Mouse (Mus musculus) intestine, embryonic 16.5 days (tissue): ENCODE data around the gene Odc1. TPM values are rescaled to one million over a fixed set of nuclear protein-coding genes. Genes with fewer than 3 reads are reported as not detected.
"Not testable (repeated sequence)": the region's sequence is repeated elsewhere in the genome, so short reads cannot be mapped to it uniquely, and the experiment has no call there.

Experiments used
- ATAC-seq: fragments of 200-750 bp; cut with Nextera tagmentation; 2 replicates; pipeline ENCODE4 v1.8.0; 2017; ENCODE audit warnings: moderate TSS enrichment, moderate library complexity
- H3K27ac ChIP-seq: fragments of 300-500 bp; sonication (generic); 2 replicates; pipeline ENCODE4 v1.5.1; 2014; ENCODE audit warnings: mild to moderate bottlenecking, low read length
- H3K27me3 ChIP-seq: fragments of 300-500 bp; sonication (generic); replicated peaks from 2 replicates; pipeline ENCODE4 v1.6.1; 2014; ENCODE audit warnings: low read length, control low read depth, mixed read lengths; ENCODE audit not compliant: control insufficient read depth, insufficient read depth
- H3K36me3 ChIP-seq: fragments of 300-500 bp; sonication (generic); 2 replicates; pipeline ENCODE4 v1.6.1; 2014; ENCODE audit warnings: low read length, control low read depth; ENCODE audit not compliant: control insufficient read depth, insufficient read depth
- H3K4me1 ChIP-seq: fragments of 300-500 bp; sonication (generic); 2 replicates; pipeline ENCODE4 v1.6.1; 2014; ENCODE audit warnings: low read length, control low read depth, mixed read lengths; ENCODE audit not compliant: control insufficient read depth, insufficient read depth
- H3K4me2 ChIP-seq: fragments of 300-500 bp; sonication (generic); 2 replicates; pipeline ENCODE4 v1.6.1; 2014; ENCODE audit warnings: low read depth, low read length, control low read depth
- H3K4me3 ChIP-seq: fragments of 300-500 bp; sonication (generic); 2 replicates; pipeline ENCODE4 v1.5.1; 2014; ENCODE audit warnings: mild to moderate bottlenecking, low read length
- H3K9ac ChIP-seq: fragments of 300-500 bp; sonication (generic); 2 replicates; pipeline ENCODE4 v1.6.1; 2014; ENCODE audit warnings: low read depth, low read length
- H3K9me3 ChIP-seq: fragments of 300-500 bp; sonication (generic); 2 replicates; pipeline ENCODE4 v1.6.1; 2016; ENCODE audit warnings: low read length, control low read depth; ENCODE audit not compliant: control insufficient read depth
- WGBS: fragments of 180-500 bp; shearing (Covaris S2); extraction: QIAGEN DNeasy Blood & Tissue Kit; methylation state at CpG from one replicate; pipeline ENCODE4 v1.1.7; 2014; 5-methylcytosine and 5-hydroxymethylcytosine counted together
- polyA plus RNA-seq: library from polyadenylated mRNA; unstranded; fragments of >200 nt; fragmentation: Nextera tagmentation; extraction: Ambion mirVana; gene quantifications from 2 replicates; pipeline ENCODE4 v1.2.1, GENCODE M21; 2015

Odc1 gene
- polyA plus RNA-seq, 1 experiment from 2014 or later: 176 TPM

DNA sequence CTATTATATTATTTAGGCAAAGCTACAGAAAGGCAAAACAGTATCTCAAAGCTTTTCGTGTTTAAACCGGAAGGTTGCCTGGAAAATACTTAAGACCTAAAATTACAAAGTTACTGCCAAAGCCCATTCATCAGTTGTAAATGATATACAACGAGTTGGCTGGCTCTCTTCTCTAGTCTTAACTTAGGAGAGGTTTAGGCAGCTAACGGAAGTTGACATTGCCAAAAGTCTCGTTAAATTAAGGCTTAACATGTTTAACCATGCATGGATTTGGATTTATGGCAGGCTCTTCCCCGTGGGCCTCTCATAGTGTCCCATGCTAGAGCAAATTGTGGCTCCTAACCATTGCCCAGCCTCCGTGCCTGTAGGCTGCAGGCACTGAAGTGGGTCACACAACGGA lies 1.3 kb downstream of the Odc1 start:
- peaks cover 5% of the 10 kb centered on the region for H3K4me1 ChIP-seq
- H3K36me3 ChIP-seq: peaks cover 2% of the 10 kb centered on the region
- peak overlapping the region; percentile 90 for H3K4me2 ChIP-seq
- peak overlapping the region; percentile 89 for H3K4me3 ChIP-seq
- ATAC-seq: no peak
- no peaks in the 10 kb centered on the region for H3K27me3 ChIP-seq
- peak overlapping the region; percentile 62 for H3K9ac ChIP-seq
- H3K9me3 ChIP-seq: no peaks in the 10 kb centered on the region
- WGBS: 2% methylated on average over 8 of the region's 8 CpGs
- H3K27ac ChIP-seq: no peak overlapping the region

DNA sequence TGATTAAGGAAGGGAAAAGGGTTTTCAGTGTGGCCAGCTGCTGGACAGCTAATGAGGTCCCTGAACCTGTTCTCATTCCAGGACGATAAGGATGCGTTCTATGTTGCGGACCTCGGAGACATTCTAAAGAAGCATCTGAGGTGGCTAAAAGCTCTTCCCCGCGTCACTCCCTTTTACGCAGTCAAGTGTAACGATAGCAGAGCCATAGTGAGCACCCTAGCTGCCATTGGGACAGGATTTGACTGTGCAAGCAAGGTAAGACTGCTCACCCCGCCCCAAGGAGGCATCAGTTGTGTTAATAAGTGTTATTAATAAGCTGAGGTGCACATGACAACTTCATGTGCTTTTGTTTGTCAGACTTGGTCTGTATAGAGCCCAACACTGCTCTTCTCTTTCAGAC lies 3.0 kb downstream of the Odc1 start:
- not testable (repeated sequence) for H3K4me2 ChIP-seq, H3K27ac ChIP-seq, ATAC-seq

GRCm38 (mm10) chr12:17548505-17548904 lies 3.9 kb downstream of the Odc1 start:
- peaks cover 2% of the 10 kb centered on the region for H3K36me3 ChIP-seq
- H3K9ac ChIP-seq: no peak overlapping the region
- WGBS: 69% methylated on average over 5 of the region's 5 CpGs
- H3K4me3 ChIP-seq: no peak overlapping the region
- no peak for ATAC-seq
- H3K9me3 ChIP-seq: no peaks in the 10 kb centered on the region
- no peaks in the 10 kb centered on the region for H3K27me3 ChIP-seq
- H3K4me1 ChIP-seq: peaks cover 5% of the 10 kb centered on the region
- H3K4me2 ChIP-seq: no peak overlapping the region
- H3K27ac ChIP-seq: no peak overlapping the region

More for the DNA sequence above, 3.0 kb downstream of the Odc1 start:
- not testable (repeated sequence) for H3K9ac ChIP-seq, H3K4me3 ChIP-seq, H3K4me1 ChIP-seq, H3K27me3 ChIP-seq, H3K9me3 ChIP-seq, H3K36me3 ChIP-seq
- 95% methylated on average over 9 of the region's 9 CpGs for WGBS

DNA sequence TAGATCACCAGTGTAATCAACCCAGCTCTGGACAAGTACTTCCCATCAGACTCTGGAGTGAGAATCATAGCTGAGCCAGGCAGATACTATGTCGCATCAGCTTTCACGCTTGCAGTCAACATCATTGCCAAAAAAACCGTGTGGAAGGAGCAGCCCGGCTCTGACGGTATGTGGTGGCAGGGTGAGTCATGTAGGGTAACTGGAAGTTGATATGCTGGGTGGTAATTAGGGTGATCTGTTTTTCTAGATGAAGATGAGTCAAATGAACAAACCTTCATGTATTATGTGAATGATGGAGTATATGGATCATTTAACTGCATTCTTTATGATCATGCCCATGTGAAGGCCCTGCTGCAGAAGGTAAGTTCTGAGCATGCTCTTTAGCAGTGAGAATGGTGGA lies 4.8 kb downstream of the Odc1 start:
- not testable (repeated sequence) for ATAC-seq

DNA sequence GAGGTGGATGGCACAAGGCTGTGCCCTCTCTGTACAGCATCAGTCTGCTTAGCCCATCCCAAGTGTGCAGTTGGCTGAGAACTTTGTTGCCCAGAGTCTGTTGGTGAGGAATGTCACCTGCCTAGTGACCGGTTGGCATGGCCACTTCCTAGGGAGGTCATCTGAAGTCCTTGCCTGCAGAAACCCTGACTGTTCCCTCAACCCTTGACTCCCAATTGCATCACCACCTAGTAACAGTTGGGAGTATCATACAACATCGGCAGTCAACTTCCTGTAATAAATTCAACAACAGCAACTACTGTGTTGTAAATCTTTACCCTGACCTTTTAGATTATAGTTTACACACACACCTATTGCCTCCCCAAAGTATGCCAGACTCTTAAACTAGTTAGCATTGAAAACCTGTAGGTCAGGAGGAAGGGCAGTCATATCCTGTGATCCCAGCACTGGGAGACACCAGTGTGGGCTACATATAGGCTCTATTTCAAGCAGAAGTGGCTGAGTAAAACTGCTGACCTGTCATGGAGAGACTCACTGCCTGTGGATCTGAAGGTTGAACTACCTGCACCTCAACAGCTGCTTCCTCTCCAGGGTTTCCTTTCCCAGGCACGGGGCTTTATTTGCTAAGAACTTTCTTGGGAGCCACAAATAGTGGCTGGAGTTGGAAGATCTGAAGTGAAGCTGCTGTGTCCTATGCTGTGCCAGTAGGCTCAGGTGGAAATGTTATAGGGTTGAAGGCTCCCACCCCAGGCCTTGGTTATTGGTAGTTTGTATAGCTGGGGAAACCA lies 6.8 kb downstream of the Odc1 start:
- WGBS: 57% methylated on average over 3 of the region's 3 CpGs
- ATAC-seq: peak; percentile 49

More for the DNA sequence above, 4.8 kb downstream of the Odc1 start:
- not testable (repeated sequence) for H3K9ac ChIP-seq, H3K4me3 ChIP-seq, H3K4me2 ChIP-seq, H3K9me3 ChIP-seq, H3K36me3 ChIP-seq, H3K4me1 ChIP-seq, H3K27me3 ChIP-seq, H3K27ac ChIP-seq
- 83% methylated on average over 5 of the region's 5 CpGs for WGBS

DNA sequence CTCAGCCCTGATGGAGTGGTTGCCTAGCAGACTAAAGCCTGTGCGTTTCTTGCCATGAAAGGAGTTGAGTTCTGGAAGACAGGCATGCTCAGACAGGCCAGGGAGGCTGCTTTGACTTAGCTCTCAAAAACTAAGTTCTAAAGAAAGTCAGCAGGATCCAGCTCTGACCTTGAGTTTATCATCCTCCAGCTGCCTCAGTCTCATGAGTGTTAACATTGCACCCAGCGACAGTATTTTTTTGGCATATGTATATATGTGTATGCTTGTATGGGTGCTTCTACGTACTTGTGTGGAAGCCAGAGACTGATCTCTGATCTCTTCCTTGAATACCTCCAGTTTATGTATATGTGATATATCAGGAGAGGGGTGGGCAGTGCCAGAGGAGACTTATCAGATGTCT lies 7.8 kb downstream of the Odc1 start:
- Histone ChIP-seq H3K36me3 (peaks cover under 1% of the 10 kb centered on the region), H3K9me3 (no peaks in the 10 kb centered on the region), H3K27me3 (no peaks in the 10 kb centered on the region), H3K4me1 (no peaks in the 10 kb centered on the region), H3K4me2 (no peak overlapping the region), H3K4me3 (no peak overlapping the region), H3K27ac (no peak overlapping the region), H3K9ac (no peak overlapping the region)
- WGBS: 71% methylated on average over 3 of the region's 3 CpGs
- no peak for ATAC-seq

More for the DNA sequence above, 6.8 kb downstream of the Odc1 start:
- H3K4me1 ChIP-seq: no peaks in the 10 kb centered on the region; the same call in 1 of the 2 replicates
- H3K36me3 ChIP-seq: peaks cover 2% of the 10 kb centered on the region
- H3K9ac ChIP-seq: no peak overlapping the region
- no peaks in the 10 kb centered on the region for H3K27me3 ChIP-seq
- H3K27ac ChIP-seq: peak overlapping the region; percentile 17; the same call in 1 of the 2 replicates
- H3K4me2 ChIP-seq: no peak overlapping the region
- no peak overlapping the region for H3K4me3 ChIP-seq
- H3K9me3 ChIP-seq: no peaks in the 10 kb centered on the region

DNA sequence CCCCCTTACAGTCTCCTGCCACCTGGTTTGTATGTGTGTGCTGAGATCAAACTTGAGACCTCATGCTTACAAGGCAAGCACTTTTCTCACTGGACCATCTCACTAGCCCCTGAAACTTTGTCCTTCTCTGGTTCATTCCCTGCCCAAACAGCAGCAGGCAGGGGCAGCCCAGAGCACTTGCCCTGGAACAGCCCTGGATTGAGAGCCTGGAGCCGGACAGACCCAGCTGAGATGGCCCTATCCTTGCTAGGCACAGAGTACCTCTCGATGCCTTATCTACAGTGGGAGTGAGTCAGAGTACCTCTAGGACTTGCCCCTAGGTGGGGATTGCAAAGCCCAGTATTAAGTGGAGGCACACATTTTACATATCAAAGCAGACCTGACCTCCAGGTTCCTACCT lies 8.4 kb downstream of the Odc1 start:
- Histone ChIP-seq H3K27me3 (no peaks in the 10 kb centered on the region), H3K9me3 (no peaks in the 10 kb centered on the region), H3K27ac (no peak overlapping the region), H3K4me1 (no peaks in the 10 kb centered on the region), H3K36me3 (no peaks in the 10 kb centered on the region; the same call in 1 of the 2 replicates), H3K4me3 (no peak overlapping the region), H3K9ac (no peak overlapping the region), H3K4me2 (no peak overlapping the region)
- WGBS: 60% methylated on average over 2 of the region's 2 CpGs
- 0 out of 2 replicates have a peak, but pooled peaks have one; percentile 5 for ATAC-seq

- WGBS: 79% methylated on average over 5 of the region's 5 CpGs
- H3K27me3 ChIP-seq: no peaks in the 10 kb centered on the region
- H3K4me3 ChIP-seq: no peak overlapping the region
- no peak overlapping the region for H3K27ac ChIP-seq
- no peak for ATAC-seq
- no peaks in the 10 kb centered on the region for H3K36me3 ChIP-seq
- no peaks in the 10 kb centered on the region for H3K9me3 ChIP-seq
- no peak overlapping the region for H3K4me2 ChIP-seq
- H3K9ac ChIP-seq: no peak overlapping the region
- H3K4me1 ChIP-seq: no peaks in the 10 kb centered on the region
Measured at GRCm38 (mm10) chr12:17553627-17554026, 9.0 kb downstream of the Odc1 start.

DNA sequence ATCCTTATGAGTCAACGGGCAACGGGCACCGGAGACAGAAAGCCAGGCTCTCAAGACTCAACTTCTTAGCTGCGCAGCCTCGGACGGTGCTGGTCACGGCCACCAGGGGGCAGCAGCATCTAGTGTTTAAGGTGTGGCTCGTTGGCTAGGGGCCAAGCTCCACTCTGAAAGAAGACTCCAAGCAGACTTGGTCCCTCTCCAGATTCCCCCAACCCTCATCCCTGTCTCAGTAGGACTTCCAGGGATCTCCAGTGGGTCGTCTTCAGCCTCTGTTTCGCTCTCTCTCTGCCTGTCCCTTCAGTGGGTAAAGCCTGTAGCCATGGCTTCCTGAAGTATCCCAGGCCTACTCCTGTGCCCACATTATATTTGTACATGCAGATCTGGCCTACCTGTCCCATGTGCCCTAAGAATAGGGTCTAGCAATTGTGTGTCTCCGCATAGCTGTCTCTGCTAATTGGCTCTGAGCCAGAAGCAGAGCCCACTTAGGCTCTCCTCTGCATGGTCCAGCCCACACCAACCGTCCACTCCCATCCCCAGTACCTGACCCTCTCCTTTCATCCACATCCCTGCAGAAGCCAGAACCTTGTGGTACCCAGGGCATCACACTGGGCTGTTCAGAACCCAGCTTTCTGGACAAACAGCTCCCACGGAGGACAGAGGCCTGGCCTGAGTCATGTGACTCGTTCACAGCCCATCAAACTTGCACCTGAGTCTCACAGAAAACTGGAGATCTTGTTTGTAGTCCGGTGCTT lies 9.8 kb downstream of the Odc1 start:
- H3K4me3 ChIP-seq: no peak overlapping the region
- H3K4me2 ChIP-seq: no peak overlapping the region
- H3K27me3 ChIP-seq: no peaks in the 10 kb centered on the region
- peak; percentile 60 for ATAC-seq
- H3K4me1 ChIP-seq: no peaks in the 10 kb centered on the region
- no peak overlapping the region for H3K9ac ChIP-seq
- no peaks in the 10 kb centered on the region for H3K9me3 ChIP-seq
- H3K27ac ChIP-seq: no peak overlapping the region
- H3K36me3 ChIP-seq: no peaks in the 10 kb centered on the region
- 37% methylated on average over 15 of the region's 15 CpGs for WGBS
